ENCODE assay signal across 8 mouse cellular contexts in genomic region chr8:79638707-79639549, GRCm38 (mm10). TPM values are rescaled to one million over a fixed set of nuclear protein-coding genes. Genes with fewer than 3 reads are reported as not detected.
A peak's percentile ranks its signal among the peaks of the same experiment; 100 is the strongest.
DNase-seq lines count a peak whose midpoint lies in the region; ATAC-seq and TF ChIP-seq lines count a peak whose summit lies in the region.

No protein-coding gene starts in this region.

- peak overlapping the region; percentile 95 for H3K27ac ChIP-seq in forebrain, embryonic 12.5 days
- H3K27ac ChIP-seq in heart, postnatal 0 days (ENCODE audit: low read depth), result peak overlapping the region; percentile 95
- H3K27ac ChIP-seq in liver, embryonic 16.5 days (ENCODE audit: low read length), result peak overlapping the region; percentile 97
- peak overlapping the region; percentile 94 for H3K27ac ChIP-seq in neural tube, embryonic 13.5 days (replicated peaks)
- H3K27ac ChIP-seq in testis, adult 2 months (ENCODE audit: control insufficient read depth, insufficient read depth, low read depth, low read length), result peak overlapping the region; percentile 98

- H3K4me1 ChIP-seq in E14TG2a.4 (replicated peaks; ENCODE audit: low read depth, low read length), result peaks cover 51% of the 10 kb centered on the region
- peaks cover 27% of the 10 kb centered on the region for H3K4me1 ChIP-seq in forebrain, embryonic 12.5 days
- peaks cover 15% of the 10 kb centered on the region for H3K4me1 ChIP-seq in heart, postnatal 0 days (ENCODE audit: control insufficient read depth, insufficient read depth)
- H3K4me1 ChIP-seq in liver, embryonic 16.5 days (ENCODE audit: control insufficient read depth, low read depth, low read length), result peaks cover 21% of the 10 kb centered on the region
- peaks cover 30% of the 10 kb centered on the region for H3K4me1 ChIP-seq in neural tube, embryonic 13.5 days (replicated peaks)
- H3K4me1 ChIP-seq in testis, adult 2 months (ENCODE audit: control insufficient read depth, insufficient read depth, low read length), result peaks cover 2% of the 10 kb centered on the region; the same call in 1 of the 2 replicates

- TF ChIP-seq EP300 in heart, postnatal 0 days (IDR thresholded peaks at IDR 0.05; ENCODE audit: low read depth), result peak; percentile 59; the same call in 1 of the 2 replicates

- H3K4me3 ChIP-seq in E14TG2a.4 (replicated peaks; ENCODE audit: low read length), result peak overlapping the region; percentile 90
- H3K4me3 ChIP-seq in forebrain, embryonic 12.5 days (replicated peaks), result peak overlapping the region; percentile 87
- H3K4me3 ChIP-seq in heart, postnatal 0 days (ENCODE audit: low read depth, low read length), result peak overlapping the region; percentile 84
- peak overlapping the region; percentile 93 for H3K4me3 ChIP-seq in liver, embryonic 16.5 days (ENCODE audit: low read depth, low read length)
- H3K4me3 ChIP-seq in neural tube, embryonic 13.5 days, result peak overlapping the region; percentile 91
- H3K4me3 ChIP-seq in testis, adult 2 months (ENCODE audit: control insufficient read depth, low read depth, low read length), result peak overlapping the region; percentile 97

- H3K9me3 ChIP-seq in E14TG2a.4 (ENCODE audit: low read length), result no peaks in the 10 kb centered on the region
- H3K9me3 ChIP-seq in forebrain, embryonic 12.5 days, result no peaks in the 10 kb centered on the region
- H3K9me3 ChIP-seq in heart, postnatal 0 days (replicated peaks; ENCODE audit: control insufficient read depth, low read length), result peaks cover 11% of the 10 kb centered on the region; the same call in 1 of the 2 replicates
- no peaks in the 10 kb centered on the region for H3K9me3 ChIP-seq in liver, embryonic 16.5 days (replicated peaks; ENCODE audit: control insufficient read depth, low read length)
- no peaks in the 10 kb centered on the region for H3K9me3 ChIP-seq in neural tube, embryonic 13.5 days

- peak; percentile 94 for TF ChIP-seq POLR2A in testis, adult 2 months (IDR thresholded peaks at IDR 0.05; ENCODE audit: control insufficient read depth, low read depth, low read length)

- peak; percentile 98 for ATAC-seq in forebrain, embryonic 12.5 days (ENCODE audit: low FRiP score)
- ATAC-seq in heart, postnatal 0 days (ENCODE audit: insufficient read depth, low read depth), result peak; percentile 97
- peak; percentile 98 for ATAC-seq in liver, embryonic 16.5 days (ENCODE audit: low read depth)
- ATAC-seq in neural tube, embryonic 13.5 days (ENCODE audit: low read depth), result peak; percentile 99

- peak overlapping the region; percentile 68 for H3K4me2 ChIP-seq in forebrain, embryonic 12.5 days
- H3K4me2 ChIP-seq in heart, postnatal 0 days (ENCODE audit: low read depth, low read length), result peak overlapping the region; percentile 90
- peak overlapping the region; percentile 78 for H3K4me2 ChIP-seq in liver, embryonic 16.5 days (ENCODE audit: low read depth, low read length)
- peak overlapping the region; percentile 74 for H3K4me2 ChIP-seq in neural tube, embryonic 13.5 days

- H3K27me3 ChIP-seq in E14TG2a.4 (ENCODE audit: insufficient read depth, low read length), result no peaks in the 10 kb centered on the region
- H3K27me3 ChIP-seq in forebrain, embryonic 12.5 days, result no peaks in the 10 kb centered on the region
- no peaks in the 10 kb centered on the region for H3K27me3 ChIP-seq in heart, postnatal 0 days (ENCODE audit: control insufficient read depth, insufficient read depth, low read length)
- H3K27me3 ChIP-seq in liver, embryonic 16.5 days (ENCODE audit: control insufficient read depth, insufficient read depth, low read depth, low read length), result no peaks in the 10 kb centered on the region
- H3K27me3 ChIP-seq in neural tube, embryonic 13.5 days, result no peaks in the 10 kb centered on the region
- no peaks in the 10 kb centered on the region for H3K27me3 ChIP-seq in testis, adult 2 months (ENCODE audit: control insufficient read depth, insufficient read depth, low read length)

- H3K9ac ChIP-seq in forebrain, embryonic 12.5 days, result peak overlapping the region; percentile 91
- H3K9ac ChIP-seq in heart, postnatal 0 days (replicated peaks; ENCODE audit: low read depth, low read length), result peak overlapping the region; percentile 90
- peak overlapping the region; percentile 95 for H3K9ac ChIP-seq in liver, embryonic 16.5 days (ENCODE audit: low read depth, low read length)
- H3K9ac ChIP-seq in neural tube, embryonic 13.5 days, result peak overlapping the region; percentile 91

- no peak for TF ChIP-seq CTCF in E14TG2a.4 (conservative IDR thresholded peaks at IDR 0.05; ENCODE audit: low read length)
- TF ChIP-seq CTCF in heart, postnatal 0 days (IDR thresholded peaks at IDR 0.05; ENCODE audit: low read depth), result no peak
- no peak for TF ChIP-seq CTCF in testis, adult 2 months (IDR thresholded peaks at IDR 0.05; ENCODE audit: control insufficient read depth, insufficient read depth, insufficient replicate concordance, low read depth, low read length)

- under 1% methylated on average over 73 of the region's 77 CpGs for WGBS in forebrain, embryonic 12.5 days
- under 1% methylated on average over 76 of the region's 77 CpGs for WGBS in heart, postnatal 0 days
- under 1% methylated on average over 64 of the region's 77 CpGs for WGBS in liver, embryonic 16.5 days (ENCODE audit: insufficient replicate concordance)
- WGBS in neural tube, embryonic 13.5 days, result under 1% methylated on average over 72 of the region's 77 CpGs

- DNase-seq in c-Kit-positive CD71-positive TER-119-positive erythroid progenitor cells, embryonic 14.5 days (ENCODE audit: low spot score), result peak; percentile 96
- peak; percentile 99 for DNase-seq in heart, postnatal 0 days (ENCODE audit: low spot score)
- peak; percentile 97 to 98 for DNase-seq in kidney, postnatal 4 days

- H3K36me3 ChIP-seq in E14TG2a.4 (ENCODE audit: insufficient read depth, low read length), result peaks cover 27% of the 10 kb centered on the region
- H3K36me3 ChIP-seq in forebrain, embryonic 12.5 days (replicated peaks), result peaks cover under 1% of the 10 kb centered on the region
- peaks cover under 1% of the 10 kb centered on the region for H3K36me3 ChIP-seq in heart, postnatal 0 days (replicated peaks; ENCODE audit: control insufficient read depth, insufficient read depth, low read length)
- peaks cover under 1% of the 10 kb centered on the region; the same call in 1 of the 2 replicates for H3K36me3 ChIP-seq in liver, embryonic 16.5 days (ENCODE audit: control insufficient read depth, insufficient read depth)
- H3K36me3 ChIP-seq in neural tube, embryonic 13.5 days, result peaks cover under 1% of the 10 kb centered on the region; the same call in 1 of the 2 replicates
- no peaks in the 10 kb centered on the region for H3K36me3 ChIP-seq in testis, adult 2 months (ENCODE audit: control insufficient read depth, insufficient read depth, low read length)

RNA-seq across cellular contexts. Expression of gene Otud4, which starts 0.5 kb away (rescaled TPM):
- polyA plus RNA-seq in forebrain, embryonic 12.5 days (2016; fragmentation: Nextera tagmentation; extraction: Ambion mirVana), result 24.8 and 25.7 TPM in 2 replicates
- total RNA-seq in heart, postnatal 0 days (2014; rRNA removed; ENCODE audit: low replicate concordance), result 30.3 and 32.7 TPM in 2 replicates
- polyA plus RNA-seq in heart, postnatal 0 days (2015; fragmentation: Nextera tagmentation; extraction: Ambion mirVana), result 8.4 and 8.8 TPM in 2 replicates
- polyA plus RNA-seq in liver, embryonic 16.5 days (2015; fragmentation: Nextera tagmentation; extraction: Ambion mirVana), result 5.4 and 5.6 TPM in 2 replicates
- polyA plus RNA-seq in neural tube, embryonic 13.5 days (2015; fragmentation: Nextera tagmentation; extraction: Ambion mirVana), result 10.5 and 11.5 TPM in 2 replicates
- polyA plus RNA-seq in testis, adult 2 months (2012; rRNA removed), result 84.6 and 92.0 TPM in 2 replicates

Comparison
In these comparisons a context has a peak if more than half of its experiments do, and no peak if none do; other contexts are left out.
1. Peak in every context shown above with its lines: DNase-seq, ATAC-seq, H3K4me3 ChIP-seq and H3K27ac ChIP-seq.